Mouse (Mus musculus): Measurements from ENCODE around the gene Thap8. TPM values are rescaled to one million over a fixed set of nuclear protein-coding genes. Genes with fewer than 3 reads are reported as not detected.

Thap8 gene
- polyA plus RNA-seq (2012; rRNA removed): 0.16 and 0.28 TPM in 2 replicates

DNA sequence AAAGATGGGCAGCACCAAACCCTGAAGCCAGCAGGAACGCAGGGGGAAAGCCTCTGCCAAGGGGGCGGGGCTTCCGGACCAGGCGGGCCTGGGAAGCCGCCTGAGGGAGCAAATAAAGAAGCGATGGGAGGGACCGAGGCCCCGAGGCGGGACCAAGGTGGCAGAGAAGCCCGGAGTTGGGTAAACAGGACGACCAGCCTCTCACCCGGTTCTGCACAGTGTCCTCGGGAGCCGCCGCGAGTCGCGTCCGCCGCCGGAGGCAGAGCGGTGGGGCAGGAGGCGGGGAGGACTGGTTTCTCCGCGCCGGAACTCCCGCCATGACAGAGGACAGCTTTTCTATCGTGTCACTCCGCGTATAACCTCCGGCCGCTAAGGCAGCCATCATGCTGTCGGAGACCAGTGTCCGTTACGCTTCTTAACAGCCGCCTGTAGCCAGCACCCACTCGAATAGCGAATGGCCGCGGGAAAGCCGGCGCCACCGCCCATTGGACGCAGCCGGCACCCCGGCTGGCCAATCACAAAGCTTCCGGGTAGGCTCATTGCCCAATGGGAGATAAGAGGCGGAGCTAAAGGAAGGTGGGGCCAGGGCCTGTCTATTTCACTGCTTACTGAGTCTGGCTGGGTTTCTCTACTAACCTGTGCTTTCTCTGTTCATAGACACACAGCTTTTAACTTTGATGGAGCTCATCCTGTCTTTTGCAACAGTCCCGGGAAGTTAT lies at the start of gene Thap8, which contains the start of gene Wdr62:
Thap8 (plus strand) TSS at position 144 of the 719 bp plus-strand sequence.
Wdr62 (minus strand) TSS at position 469 of the 719 bp plus-strand sequence.

DNA sequence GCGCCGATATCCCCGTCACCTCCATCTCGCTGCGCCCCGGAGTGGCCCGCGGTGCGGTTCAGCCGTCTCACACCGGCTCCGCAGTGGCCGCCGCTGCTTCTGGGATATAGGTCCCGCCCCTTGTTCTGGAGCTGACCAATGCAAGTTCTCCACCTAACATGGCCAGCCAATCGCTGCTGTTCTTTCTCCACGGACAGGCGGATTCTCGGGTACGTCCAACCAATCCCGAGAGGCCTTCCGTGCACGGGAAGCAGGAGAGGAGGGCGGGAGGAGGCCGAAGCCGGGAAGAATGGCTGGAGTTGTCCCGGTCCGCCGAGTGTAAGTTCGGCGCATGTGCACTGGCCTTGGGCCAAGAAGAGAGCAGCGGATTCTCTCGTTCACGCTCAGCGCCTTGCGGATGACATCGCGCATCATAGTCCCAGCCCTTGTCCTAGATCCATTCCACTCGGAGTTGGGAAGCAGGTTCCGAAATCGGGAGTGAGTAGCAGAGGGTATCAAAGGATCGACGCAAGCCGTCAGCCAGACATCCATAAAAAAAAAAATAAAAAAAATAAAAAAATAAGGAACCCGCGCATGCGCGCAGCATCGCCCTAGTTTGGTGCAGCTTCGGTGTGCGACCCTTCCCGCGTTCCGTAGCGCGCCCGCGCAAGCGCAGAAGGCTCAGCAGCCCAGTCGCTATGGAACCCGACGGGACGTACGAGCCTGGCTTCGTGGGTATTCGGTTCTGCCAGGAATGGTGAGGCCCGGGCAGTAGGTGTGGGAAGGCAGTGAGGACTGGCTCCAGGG lies 48.0 kb upstream of the Thap8 start, which contains the start of the genes Polr2i and Tbcb:
Polr2i (plus strand) TSS at position 280 of the 786 bp plus-strand sequence.
Tbcb (minus strand) TSS at position 604 of the 786 bp plus-strand sequence.

DNA sequence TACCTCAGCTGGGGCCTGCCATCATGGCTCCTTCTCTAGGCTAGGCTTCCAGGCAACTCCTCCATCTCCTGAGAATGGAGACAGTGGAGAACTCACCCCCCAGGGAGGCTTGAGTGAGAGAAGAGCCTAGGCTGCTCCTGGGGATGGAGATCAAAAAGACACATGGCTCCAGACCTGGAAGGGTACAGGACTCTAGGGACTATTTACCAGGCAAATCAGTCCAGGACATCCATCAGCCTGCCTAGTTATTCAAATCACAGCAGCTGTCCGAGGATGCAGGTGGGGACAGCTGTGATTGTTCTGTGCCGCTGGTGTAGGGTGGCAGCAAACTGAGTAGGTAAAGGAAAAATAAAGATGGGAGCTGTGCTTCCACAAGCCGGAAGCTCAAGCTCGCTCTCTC lies 44.3 kb upstream of the Thap8 start, which contains the start of gene Ovol3:
Ovol3 (minus strand) TSS at position 101 of the 400 bp plus-strand sequence.

GRCm38 (mm10) chr7:30291215-30292131 lies 11.6 kb downstream of the Thap8 start, which contains the start of gene Clip3:
Clip3 (plus strand) TSS chr7:30291728.

GRCm38 (mm10) chr7:30308076-30309005 lies 28.4 kb downstream of the Thap8 start, which contains the start of gene Alkbh6:
Alkbh6 (plus strand) TSS chr7:30308717.

DNA sequence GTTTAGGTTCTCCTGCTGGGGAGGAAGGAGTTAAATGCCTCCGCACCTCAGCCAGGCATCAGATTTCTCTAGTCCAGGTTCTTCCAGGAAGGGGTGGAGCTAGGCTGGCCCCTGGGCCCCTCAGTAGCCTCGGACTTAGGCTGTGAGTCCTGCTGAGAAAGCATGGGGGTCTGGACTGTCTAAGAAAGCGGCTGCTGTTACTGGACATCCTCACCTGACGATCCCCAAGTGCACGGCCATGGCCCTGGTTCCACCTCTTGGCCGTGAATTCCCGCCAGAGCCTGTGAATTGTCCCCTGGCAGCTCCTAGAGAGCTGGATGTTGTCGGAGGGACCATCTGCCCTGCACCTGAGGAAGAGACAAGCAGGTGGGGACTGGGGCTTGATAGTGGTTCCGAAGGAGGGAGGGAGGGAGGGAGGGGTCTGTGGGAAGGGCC lies 34.8 kb downstream of the Thap8 start, which contains the start of gene Syne4:
Syne4 (plus strand) TSS at position 87 of the 435 bp plus-strand sequence.

DNA sequence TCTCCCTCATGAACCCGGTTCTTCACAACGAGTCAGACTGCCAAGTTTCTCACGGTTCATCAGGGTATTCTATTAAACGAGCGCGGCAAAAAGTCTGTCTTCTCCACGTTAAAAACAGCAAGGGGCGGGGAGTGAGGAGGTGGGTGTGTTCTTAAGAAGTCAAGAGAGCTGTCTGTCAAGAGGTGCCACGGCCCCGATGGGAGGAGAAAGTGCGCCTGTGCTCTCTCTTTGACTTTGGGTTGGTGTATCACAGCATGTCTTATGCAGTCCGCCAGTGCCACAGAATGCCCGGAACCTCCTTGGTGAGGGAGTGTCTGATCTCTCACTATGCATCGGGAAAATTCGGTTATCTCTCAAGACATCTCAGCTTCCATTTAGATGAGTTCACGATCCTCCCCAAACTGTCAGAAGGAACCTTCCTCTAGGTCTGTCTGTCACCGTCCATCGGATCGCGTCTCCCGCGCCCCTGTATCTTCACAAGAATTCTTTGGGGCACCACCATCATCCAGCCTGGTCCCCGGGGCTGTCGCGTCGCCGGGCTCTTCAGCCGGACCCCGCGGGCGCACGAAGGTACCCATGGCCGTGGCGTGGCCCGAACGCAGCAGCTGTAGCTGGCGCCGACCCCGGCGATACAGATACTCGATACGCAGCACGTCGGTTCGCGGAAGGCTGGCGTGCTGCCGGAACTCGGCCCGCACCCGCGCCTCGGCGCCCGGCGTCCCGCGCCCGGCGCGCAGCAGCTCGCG lies 41.8 kb downstream of the Thap8 start, which contains the start of gene E130208F15Rik:
E130208F15Rik (plus strand) TSS at position 202 of the 746 bp plus-strand sequence.

GRCm38 (mm10) chr7:30323795-30324194 lies 43.9 kb downstream of the Thap8 start, which contains the start of gene Sdhaf1:
Sdhaf1 (minus strand) TSS chr7:30323895.

Other genes with a start within 250 kb of the Thap8 start
- gene Zfp14, start 228.7 kb upstream of the Thap8 start, polyA plus RNA-seq (2012; rRNA removed): 13.6 and 14.4 TPM in 2 replicates
- 5.2 and 5.8 TPM in 2 replicates for gene Zfp82, start 207.2 kb upstream of the Thap8 start, polyA plus RNA-seq (2012; rRNA removed)
- gene Gm26920, start 189.7 kb upstream of the Thap8 start, polyA plus RNA-seq (2012; rRNA removed): 0.21 and 0.54 TPM in 2 replicates
- gene Zfp566, start 189.6 kb upstream of the Thap8 start, polyA plus RNA-seq (2012; rRNA removed): 11.0 and 11.6 TPM in 2 replicates
- gene Zfp260, start 185.3 kb upstream of the Thap8 start, polyA plus RNA-seq (2012; rRNA removed): 41.1 and 42.5 TPM in 2 replicates
- gene Zfp382, start 158.2 kb upstream of the Thap8 start, polyA plus RNA-seq (2012; rRNA removed): 11.5 and 11.7 TPM in 2 replicates
- 66.7 and 71.2 TPM in 2 replicates for gene Zfp146, start 110.3 kb upstream of the Thap8 start, polyA plus RNA-seq (2012; rRNA removed)
- gene Cox7a1, start 96.0 kb upstream of the Thap8 start, polyA plus RNA-seq (2012; rRNA removed): 2.9 and 6.4 TPM in 2 replicates
- 238 and 244 TPM in 2 replicates for gene Capns1, start 81.3 kb upstream of the Thap8 start, polyA plus RNA-seq (2012; rRNA removed)
- gene Polr2i, start 48.1 kb upstream of the Thap8 start, polyA plus RNA-seq (2012; rRNA removed): 286 TPM in 2 replicates
- gene Tbcb, start 47.8 kb upstream of the Thap8 start, polyA plus RNA-seq (2012; rRNA removed): 204 and 220 TPM in 2 replicates
- 0.08 and 0.16 TPM in 2 replicates for gene Ovol3, start 44.4 kb upstream of the Thap8 start, polyA plus RNA-seq (2012; rRNA removed)
- gene Wdr62, start 325 bp downstream of the Thap8 start, polyA plus RNA-seq (2012; rRNA removed): 8.5 and 9.6 TPM in 2 replicates
- gene Clip3, start 11.6 kb downstream of the Thap8 start, polyA plus RNA-seq (2012; rRNA removed): 222 and 254 TPM in 2 replicates
- 121 TPM in 2 replicates for gene Alkbh6, start 28.6 kb downstream of the Thap8 start, polyA plus RNA-seq (2012; rRNA removed)
- 21.0 and 25.5 TPM in 2 replicates for gene Syne4, start 34.7 kb downstream of the Thap8 start, polyA plus RNA-seq (2012; rRNA removed)
- 0.36 and 0.45 TPM in 2 replicates for gene E130208F15Rik, start 41.6 kb downstream of the Thap8 start, polyA plus RNA-seq (2012; rRNA removed)
- gene Sdhaf1, start 43.8 kb downstream of the Thap8 start, polyA plus RNA-seq (2012; rRNA removed): 15.9 and 17.6 TPM in 2 replicates
- gene Lrfn3, start 82.7 kb downstream of the Thap8 start, polyA plus RNA-seq (2012; rRNA removed): 21.8 and 27.0 TPM in 2 replicates
- gene Tyrobp, start 133.7 kb downstream of the Thap8 start, polyA plus RNA-seq (2012; rRNA removed): 20.3 and 25.9 TPM in 2 replicates
- gene Hcst, start 139.8 kb downstream of the Thap8 start, polyA plus RNA-seq (2012; rRNA removed): 0.96 TPM in 1 of 2 replicates, not detected in the other
- gene Nfkbid, start 141.6 kb downstream of the Thap8 start, polyA plus RNA-seq (2012; rRNA removed): 3.8 and 3.9 TPM in 2 replicates
- gene Aplp1, start 165.4 kb downstream of the Thap8 start, polyA plus RNA-seq (2012; rRNA removed): 647 and 667 TPM in 2 replicates
- 0.17 and 0.40 TPM in 2 replicates for gene Kirrel2, start 177.6 kb downstream of the Thap8 start, polyA plus RNA-seq (2012; rRNA removed)
- gene Nphs1, start 178.2 kb downstream of the Thap8 start, polyA plus RNA-seq (2012; rRNA removed): 0.18 and 0.56 TPM in 2 replicates
- not detected in 2 replicates for gene Prodh2, start 213.5 kb downstream of the Thap8 start, polyA plus RNA-seq (2012; rRNA removed)

Data from central nervous system, embryonic 18 days (tissue).